In the genomic region with DNA sequence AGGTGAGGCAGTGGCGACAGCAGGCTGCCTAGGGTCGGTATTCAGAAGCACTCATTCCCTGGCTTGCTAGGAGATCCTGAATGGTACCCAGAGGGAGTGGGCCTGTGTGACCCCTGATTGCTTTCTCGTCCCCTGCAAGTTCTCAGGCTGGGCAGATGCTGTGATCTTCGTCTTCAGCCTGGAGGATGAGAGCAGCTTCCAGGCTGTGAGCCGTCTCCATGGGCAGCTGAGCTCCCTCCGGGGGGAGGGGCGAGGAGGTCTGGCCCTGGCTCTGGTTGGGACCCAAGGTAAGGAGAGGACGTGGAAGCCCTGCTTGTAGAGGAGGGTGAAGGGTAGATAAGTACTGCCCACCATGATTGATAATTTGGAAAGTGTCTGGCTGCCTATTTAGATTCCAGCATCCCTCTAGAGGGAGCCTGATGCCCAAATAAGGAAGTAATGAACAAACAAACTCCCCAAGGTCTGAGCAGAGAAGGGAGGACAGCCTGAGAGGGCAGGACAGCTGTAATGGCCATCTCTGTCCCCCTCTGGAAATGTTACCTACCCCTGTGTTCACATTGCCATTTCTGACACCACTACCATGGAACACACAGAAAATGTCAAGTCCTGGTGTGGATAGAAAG, we compare ENCODE assay signal across 23 mouse cellular contexts. TPM values are rescaled to one million over a fixed set of nuclear protein-coding genes. Genes with fewer than 3 reads are reported as not detected.
DNase-seq lines count a peak whose midpoint lies in the region; ATAC-seq and TF ChIP-seq lines count a peak whose summit lies in the region.
"Had no signal": no experiment of that assay in that cellular context is flagged by ENCODE, and none has a peak within 500 bp of the region (broad histone marks: within the 10 kb centered on the region; RNA-seq: fewer than 3 reads in every experiment).

No protein-coding gene starts in this region.

- H3K9ac ChIP-seq in intestine, postnatal 0 days (ENCODE audit: low read depth, low read length) = no peak overlapping the region
- H3K9ac ChIP-seq in intestine, embryonic 15.5 days = no peak overlapping the region
- no peak overlapping the region for H3K9ac ChIP-seq in liver, postnatal 0 days (replicated peaks)
- H3K9ac ChIP-seq: embryonic facial prominence, embryonic 13.5 days; hindbrain, embryonic 14.5 days; limb, embryonic 15.5 days had no signal

- no peak for ATAC-seq in intestine, postnatal 0 days
- ATAC-seq in intestine, embryonic 15.5 days = no peak
- no peak for ATAC-seq in liver, postnatal 0 days
- ATAC-seq: forebrain, embryonic 14.5 days had no signal

- H3K9me3 ChIP-seq in intestine, postnatal 0 days (ENCODE audit: control insufficient read depth) = no peaks in the 10 kb centered on the region
- H3K9me3 ChIP-seq in intestine, embryonic 15.5 days = no peaks in the 10 kb centered on the region
- no peaks in the 10 kb centered on the region for H3K9me3 ChIP-seq in liver, postnatal 0 days (ENCODE audit: low read length)
- H3K9me3 ChIP-seq: embryonic facial prominence, embryonic 13.5 days; limb, embryonic 15.5 days had no signal

- H3K27ac ChIP-seq in cerebellum, adult 2 months (ENCODE audit: insufficient read depth, low read length) = 0 out of 2 replicates have a peak overlapping the region, but pooled peaks have one; percentile 3
- H3K27ac ChIP-seq in intestine, postnatal 0 days (ENCODE audit: low read depth, low read length) = 0 out of 2 replicates have a peak overlapping the region, but pooled peaks have one; percentile 7
- H3K27ac ChIP-seq in intestine, embryonic 15.5 days = no peak overlapping the region
- H3K27ac ChIP-seq in liver, postnatal 0 days (ENCODE audit: low read depth) = no peak overlapping the region
- H3K27ac ChIP-seq: embryonic facial prominence, embryonic 13.5 days; hindbrain, embryonic 14.5 days; limb, embryonic 15.5 days had no signal

- H3K4me3 ChIP-seq in cerebellum, adult 2 months (replicated peaks; ENCODE audit: insufficient read depth, low read depth, low read length) = no peak overlapping the region
- no peak overlapping the region for H3K4me3 ChIP-seq in intestine, postnatal 0 days (ENCODE audit: low read depth, low read length)
- H3K4me3 ChIP-seq in intestine, embryonic 15.5 days (replicated peaks) = no peak overlapping the region
- no peak overlapping the region for H3K4me3 ChIP-seq in liver, postnatal 0 days (ENCODE audit: low read depth, low read length)
- H3K4me3 ChIP-seq: embryonic facial prominence, embryonic 13.5 days; limb, embryonic 15.5 days; megakaryocyte, embryonic 14.5 days had no signal

- no peaks in the 10 kb centered on the region for H3K27me3 ChIP-seq in cerebellum, adult 2 months (ENCODE audit: control insufficient read depth, insufficient read depth, low read length)
- H3K27me3 ChIP-seq in intestine, postnatal 0 days (replicated peaks; ENCODE audit: control insufficient read depth, insufficient read depth, low read length) = peaks cover 70% of the 10 kb centered on the region
- peaks cover 61% of the 10 kb centered on the region for H3K27me3 ChIP-seq in intestine, embryonic 15.5 days (replicated peaks)
- peaks cover 13% of the 10 kb centered on the region; the same call in 1 of the 2 replicates for H3K27me3 ChIP-seq in liver, postnatal 0 days (ENCODE audit: insufficient read depth, low read length)
- H3K27me3 ChIP-seq: megakaryocyte, embryonic 14.5 days had no signal

- H3K36me3 ChIP-seq in intestine, postnatal 0 days (ENCODE audit: control insufficient read depth, insufficient read depth) = no peaks in the 10 kb centered on the region
- no peaks in the 10 kb centered on the region for H3K36me3 ChIP-seq in intestine, embryonic 15.5 days
- H3K36me3 ChIP-seq in liver, postnatal 0 days (replicated peaks; ENCODE audit: insufficient read depth, low read length) = no peaks in the 10 kb centered on the region
- H3K36me3 ChIP-seq: embryonic facial prominence, embryonic 13.5 days; limb, embryonic 15.5 days had no signal

- H3K4me1 ChIP-seq in cerebellum, adult 2 months (ENCODE audit: control insufficient read depth, insufficient read depth, low read length) = peaks cover 21% of the 10 kb centered on the region
- peaks cover 5% of the 10 kb centered on the region; the same call in 1 of the 2 replicates for H3K4me1 ChIP-seq in intestine, postnatal 0 days (replicated peaks; ENCODE audit: control insufficient read depth, insufficient read depth, low read length)
- H3K4me1 ChIP-seq in intestine, embryonic 15.5 days (replicated peaks) = peaks cover 34% of the 10 kb centered on the region
- H3K4me1 ChIP-seq in liver, postnatal 0 days (ENCODE audit: insufficient read depth) = peaks cover 27% of the 10 kb centered on the region

- DNase-seq in cerebellum, adult 2 months = no peak
- DNase-seq in cerebellum, postnatal 25 days = no peak
- DNase-seq in urinary bladder, adult 2 months (ENCODE audit: low spot score) = peak; percentile 19
- no peak for DNase-seq in urinary bladder, postnatal 25 days (ENCODE audit: low spot score)
- no peak for DNase-seq in adrenal gland, adult 18-20 months (ENCODE audit: low spot score in 2 of 2)
- DNase-seq in liver, postnatal 0 days = no peak
- DNase-seq: adrenal gland, postnatal 25 days; cerebellum, adult 11-12 months; gastrocnemius, postnatal 36 days; heart, postnatal 10 days; layer of hippocampus, postnatal 36 days; lung, postnatal 10 days; right cerebral cortex, postnatal 14 days had no signal

- 9% methylated on average over 8 of the region's 8 CpGs for WGBS in cerebellum, adult 2 months
- WGBS in intestine, postnatal 0 days = 31% methylated on average over 8 of the region's 8 CpGs
- 26% methylated on average over 8 of the region's 8 CpGs for WGBS in intestine, embryonic 15.5 days
- 57% methylated on average over 8 of the region's 8 CpGs for WGBS in liver, postnatal 0 days (ENCODE audit: insufficient replicate concordance)

- TF ChIP-seq EP300 in liver, postnatal 0 days (IDR thresholded peaks at IDR 0.05; ENCODE audit: low read depth) = no peak

- no peak for TF ChIP-seq CTCF in cerebellum, adult 2 months (IDR thresholded peaks at IDR 0.05; ENCODE audit: borderline replicate concordance, insufficient read depth, low read depth, low read length)
- TF ChIP-seq CTCF in intestine, postnatal 0 days (IDR thresholded peaks at IDR 0.05; ENCODE audit: low read depth) = 0 out of 2 replicates have a peak, but pooled peaks have one; percentile 7
- TF ChIP-seq CTCF in liver, postnatal 0 days (IDR thresholded peaks at IDR 0.05; ENCODE audit: low read depth) = no peak

- no peak for TF ChIP-seq POLR2A in cerebellum, adult 2 months (IDR thresholded peaks at IDR 0.05; ENCODE audit: borderline replicate concordance, insufficient read depth, low read length)

- no peak overlapping the region for H3K4me2 ChIP-seq in intestine, postnatal 0 days (replicated peaks; ENCODE audit: low read depth)
- no peak overlapping the region for H3K4me2 ChIP-seq in intestine, embryonic 15.5 days (replicated peaks)
- H3K4me2 ChIP-seq in liver, postnatal 0 days (ENCODE audit: low read depth, low read length) = no peak overlapping the region
- H3K4me2 ChIP-seq: embryonic facial prominence, embryonic 13.5 days; heart, embryonic 11.5 days; hindbrain, embryonic 14.5 days; limb, embryonic 15.5 days had no signal

RNA-seq across cellular contexts. Expression of a gene that starts 8.3 kb away (rescaled TPM):
- 99.5 and 109 TPM in 2 replicates for polyA plus RNA-seq in cerebellum, adult 2 months (2012; rRNA removed)
- polyA plus RNA-seq in intestine, postnatal 0 days (2015; fragmentation: Nextera tagmentation; extraction: Ambion mirVana) = 0.07 and 0.20 TPM in 2 replicates
- polyA plus RNA-seq in intestine, embryonic 15.5 days (2015; fragmentation: Nextera tagmentation; extraction: Ambion mirVana) = 0.16 and 0.43 TPM in 2 replicates
- polyA plus RNA-seq in urinary bladder, adult 2 months (2012; rRNA removed) = 2.5 and 5.4 TPM in 2 replicates
- total RNA-seq in adrenal gland, adult 18-20 months (2021) = 1 to 10 TPM; 3.1 to 3.2 TPM
- 0.33 and 0.88 TPM in 2 replicates for polyA plus RNA-seq in liver, postnatal 0 days (2015; fragmentation: Nextera tagmentation; extraction: Ambion mirVana)

RNA-seq across cellular contexts. Expression of a gene that starts 13.3 kb away (rescaled TPM):
- 81.6 and 84.6 TPM in 2 replicates for polyA plus RNA-seq in cerebellum, adult 2 months (2012; rRNA removed)
- 264 and 300 TPM in 2 replicates for polyA plus RNA-seq in intestine, postnatal 0 days (2015; fragmentation: Nextera tagmentation; extraction: Ambion mirVana)
- polyA plus RNA-seq in intestine, embryonic 15.5 days (2015; fragmentation: Nextera tagmentation; extraction: Ambion mirVana) = 167 and 181 TPM in 2 replicates
- 79.5 and 81.4 TPM in 2 replicates for polyA plus RNA-seq in urinary bladder, adult 2 months (2012; rRNA removed)
- 100 to 1,000 TPM; 106 to 107 TPM for total RNA-seq in adrenal gland, adult 18-20 months (2021)
- 224 and 230 TPM in 2 replicates for polyA plus RNA-seq in liver, postnatal 0 days (2015; fragmentation: Nextera tagmentation; extraction: Ambion mirVana)

RNA-seq across cellular contexts. Expression of a gene that starts 20.1 kb away (rescaled TPM):
- polyA plus RNA-seq in cerebellum, adult 2 months (2012; rRNA removed) = 141 and 143 TPM in 2 replicates
- 500 and 515 TPM in 2 replicates for polyA plus RNA-seq in intestine, postnatal 0 days (2015; fragmentation: Nextera tagmentation; extraction: Ambion mirVana)
- 1,579 and 1,616 TPM in 2 replicates for polyA plus RNA-seq in intestine, embryonic 15.5 days (2015; fragmentation: Nextera tagmentation; extraction: Ambion mirVana)
- 252 and 268 TPM in 2 replicates for polyA plus RNA-seq in urinary bladder, adult 2 months (2012; rRNA removed)
- 100 to 1,000 TPM; 138 to 172 TPM for total RNA-seq in adrenal gland, adult 18-20 months (2021)
- polyA plus RNA-seq in liver, postnatal 0 days (2015; fragmentation: Nextera tagmentation; extraction: Ambion mirVana) = 209 and 225 TPM in 2 replicates

RNA-seq across cellular contexts. Expression of a gene that starts 23.4 kb away (rescaled TPM):
- polyA plus RNA-seq in cerebellum, adult 2 months (2012; rRNA removed) = 11.8 TPM in 2 replicates
- 0.91 and 1.1 TPM in 2 replicates for polyA plus RNA-seq in intestine, postnatal 0 days (2015; fragmentation: Nextera tagmentation; extraction: Ambion mirVana)
- polyA plus RNA-seq in intestine, embryonic 15.5 days (2015; fragmentation: Nextera tagmentation; extraction: Ambion mirVana) = 0.74 and 0.91 TPM in 2 replicates
- 3.5 and 4.9 TPM in 2 replicates for polyA plus RNA-seq in urinary bladder, adult 2 months (2012; rRNA removed)
- 1 to 10 TPM; 6.3 to 6.8 TPM for total RNA-seq in adrenal gland, adult 18-20 months (2021)
- 0.04 and 0.06 TPM in 2 replicates for polyA plus RNA-seq in liver, postnatal 0 days (2015; fragmentation: Nextera tagmentation; extraction: Ambion mirVana)
- polyA plus RNA-seq: liver, embryonic 16.5 days had no signal

RNA-seq across cellular contexts. Expression of a gene that starts 35.4 kb away (rescaled TPM):
- 0.19 and 0.29 TPM in 2 replicates for polyA plus RNA-seq in cerebellum, adult 2 months (2012; rRNA removed)
- not detected in 2 replicates for polyA plus RNA-seq in intestine, postnatal 0 days (2015; fragmentation: Nextera tagmentation; extraction: Ambion mirVana)
- polyA plus RNA-seq in intestine, embryonic 15.5 days (2015; fragmentation: Nextera tagmentation; extraction: Ambion mirVana) = 0.05 and 0.11 TPM in 2 replicates
- polyA plus RNA-seq in urinary bladder, adult 2 months (2012; rRNA removed) = 0.28 and 0.50 TPM in 2 replicates
- total RNA-seq in adrenal gland, adult 18-20 months (2021) = under 1 TPM; 0.42 to 0.56 TPM
- polyA plus RNA-seq in liver, postnatal 0 days (2015; fragmentation: Nextera tagmentation; extraction: Ambion mirVana) = not detected in 2 replicates
- polyA plus RNA-seq: hindbrain, embryonic 14.5 days; neural tube, embryonic 14.5 days had no signal

Comparison
In these comparisons a context has a peak if more than half of its experiments do, and no peak if none do; other contexts are left out.
1. H3K27ac ChIP-seq: peak in cerebellum, adult 2 months (single experiment) and intestine, postnatal 0 days (single experiment); none in intestine, embryonic 15.5 days (single experiment) and liver, postnatal 0 days (single experiment).
2. RNA of a gene that starts 8.3 kb away (polyA plus RNA-seq): 99.5 to 109 TPM in cerebellum, adult 2 months; 2.5 to 5.4 TPM in urinary bladder, adult 2 months, 0.33 to 0.88 TPM in liver, postnatal 0 days, 0.16 to 0.43 TPM in intestine, embryonic 15.5 days and 0.07 to 0.20 TPM in intestine, postnatal 0 days; every median in the first group is over 10 times any median in the second.